Mouse (Mus musculus) lung, postnatal 10 days (tissue): ENCODE results near the gene Rfxap.
A peak's percentile ranks its signal among the peaks of the same experiment; 100 is the strongest.

Experiments
- DNase-seq: peaks from one replicate; pipeline ENCODE4 v3.0.0; 2021

Gene Rfxap

GRCm38 (mm10) chr3:54766034-54766433 lies 41.6 kb downstream of the Rfxap start:
- no peak for DNase-seq

GRCm38 (mm10) chr3:54765521-54765920 lies 42.1 kb downstream of the Rfxap start:
- peak; percentile 34 for DNase-seq

DNA sequence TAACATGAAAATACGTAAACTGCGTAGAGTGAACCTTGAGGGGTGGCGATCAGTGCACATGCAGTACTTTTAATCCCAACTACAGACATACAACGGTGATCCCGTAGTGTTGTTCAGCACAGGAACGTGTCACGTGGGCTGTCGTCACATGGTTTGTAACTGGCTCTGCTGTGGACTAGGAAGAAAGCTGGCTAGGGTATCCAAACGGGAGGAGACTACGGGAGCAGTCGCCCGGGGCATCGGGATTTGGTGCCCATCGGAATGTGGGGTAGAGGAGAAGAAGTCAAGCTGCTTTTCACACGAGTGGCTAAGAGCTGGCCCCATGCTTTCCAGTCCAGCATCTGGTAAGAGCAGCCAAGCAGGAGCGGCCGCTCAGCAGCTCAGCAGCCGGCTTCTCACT lies 43.2 kb downstream of the Rfxap start:
- peak; percentile 67 for DNase-seq

GRCm38 (mm10) chr3:54761258-54761657 lies 46.3 kb downstream of the Rfxap start:
- DNase-seq = peak; percentile 45

- no peak for DNase-seq
Measured at GRCm38 (mm10) chr3:54760321-54761115, 47.1 kb downstream of the Rfxap start.

DNA sequence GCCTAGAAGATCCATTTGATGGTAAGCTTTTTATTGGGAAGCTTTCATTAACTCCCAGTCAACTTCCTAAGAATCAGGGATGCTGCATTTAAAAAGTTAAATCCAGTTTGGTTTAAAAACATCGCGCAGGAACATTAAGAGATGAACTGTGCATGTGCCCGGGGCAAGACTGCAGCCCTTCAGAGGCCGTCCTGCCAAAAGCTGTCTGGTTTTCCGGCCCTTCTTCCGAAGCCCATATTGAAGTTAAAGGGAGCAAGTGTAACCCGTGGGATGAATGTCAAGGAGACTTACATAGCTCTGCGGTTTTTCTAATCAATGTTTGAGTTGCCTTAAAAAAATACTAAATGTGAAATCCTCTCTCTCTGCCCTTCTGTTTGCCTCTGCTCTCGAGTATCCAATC lies 48.4 kb downstream of the Rfxap start:
- DNase-seq = no peak

GRCm38 (mm10) chr3:54757446-54757845 lies 50.1 kb downstream of the Rfxap start:
- no peak for DNase-seq

- peak; percentile 59 for DNase-seq
Measured at GRCm38 (mm10) chr3:54756058-54756457, 51.5 kb downstream of the Rfxap start.

GRCm38 (mm10) chr3:54755145-54756041 lies 52.2 kb downstream of the Rfxap start, which contains the start of gene Smad9:
Gene Smad9 (plus strand): TSS chr3:54755582.
- peak; percentile 70 for DNase-seq

GRCm38 (mm10) chr3:54753411-54753810 lies 54.2 kb downstream of the Rfxap start:
- DNase-seq = no peak
